8 mouse cellular contexts compared by ENCODE assay signal in the genomic region with DNA sequence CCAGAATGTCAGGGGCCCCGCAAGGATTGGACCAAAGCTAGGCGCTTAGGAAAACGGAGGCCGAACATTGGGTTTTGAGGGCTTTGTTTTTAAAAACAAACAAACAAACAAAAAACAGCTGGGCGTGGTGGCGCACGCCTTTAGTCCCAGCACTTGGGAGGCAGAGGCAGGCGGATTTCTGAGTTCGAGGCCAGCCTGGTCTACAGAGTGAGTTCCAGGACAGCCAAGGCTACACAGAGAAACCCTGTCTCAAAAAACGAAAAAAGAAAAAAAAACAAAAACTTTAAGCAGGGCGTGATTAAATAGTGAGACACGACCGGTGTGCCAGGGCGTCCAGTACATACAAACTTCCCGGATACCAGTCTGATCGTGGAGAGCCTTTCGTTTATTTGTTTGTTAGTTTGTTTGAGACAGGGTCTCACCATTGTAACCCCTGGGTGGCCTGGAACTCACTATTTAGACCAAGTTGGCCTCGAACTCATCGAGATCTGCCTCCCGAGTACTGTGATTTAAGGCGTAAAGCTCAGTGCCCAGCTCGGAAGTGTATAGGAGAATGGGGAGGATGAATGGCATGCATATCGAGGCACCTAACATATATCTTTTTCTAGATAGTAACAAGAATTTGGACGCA. TPM values are rescaled to one million over a fixed set of nuclear protein-coding genes. Genes with fewer than 3 reads are reported as not detected.
A peak's percentile ranks its signal among the peaks of the same experiment; 100 is the strongest.
DNase-seq lines count a peak whose midpoint lies in the region; ATAC-seq lines count a peak whose summit lies in the region.

No protein-coding gene starts in this region.

- H3K9ac ChIP-seq in kidney, embryonic 16.5 days (replicated peaks; ENCODE audit: low read length) = peak overlapping the region; percentile 89
- peak overlapping the region; percentile 89 for H3K9ac ChIP-seq in hindbrain, embryonic 13.5 days
- peak overlapping the region; percentile 73 for H3K9ac ChIP-seq in midbrain, embryonic 15.5 days

- H3K4me3 ChIP-seq in kidney, embryonic 16.5 days (ENCODE audit: low read length) = peak overlapping the region; percentile 75
- peak overlapping the region; percentile 81 for H3K4me3 ChIP-seq in embryonic facial prominence, embryonic 10.5 days
- H3K4me3 ChIP-seq in hindbrain, embryonic 13.5 days = peak overlapping the region; percentile 78
- peak overlapping the region; percentile 86 for H3K4me3 ChIP-seq in midbrain, embryonic 15.5 days

- intact Hi-C loops in gastrocnemius, postnatal 36 days (cut with DNase I) = loop anchor here (2.0 to 5.0 kb wide), 3 partner anchors 35 to 560 kb away; a partner anchor contains a TSS

- WGBS in kidney, embryonic 16.5 days = 20% methylated on average over 24 of the region's 24 CpGs
- 28% methylated on average over 24 of the region's 24 CpGs for WGBS in embryonic facial prominence, embryonic 10.5 days
- 28% methylated on average over 24 of the region's 24 CpGs for WGBS in hindbrain, embryonic 13.5 days
- 28% methylated on average over 24 of the region's 24 CpGs for WGBS in midbrain, embryonic 15.5 days

- ATAC-seq in kidney, embryonic 16.5 days (ENCODE audit: low FRiP score, low TSS enrichment) = no peak
- ATAC-seq in hindbrain, embryonic 13.5 days (ENCODE audit: low FRiP score) = no peak
- peak; percentile 12 for ATAC-seq in midbrain, embryonic 15.5 days (replicated peaks)

- peaks cover 18% of the 10 kb centered on the region for H3K36me3 ChIP-seq in kidney, embryonic 16.5 days (ENCODE audit: insufficient read depth, low read length)
- H3K36me3 ChIP-seq in embryonic facial prominence, embryonic 10.5 days (replicated peaks) = peaks cover 33% of the 10 kb centered on the region
- H3K36me3 ChIP-seq in hindbrain, embryonic 13.5 days = peaks cover 27% of the 10 kb centered on the region
- peaks cover 9% of the 10 kb centered on the region; the same call in 1 of the 2 replicates for H3K36me3 ChIP-seq in midbrain, embryonic 15.5 days (replicated peaks)

- H3K27me3 ChIP-seq in kidney, embryonic 16.5 days (ENCODE audit: insufficient read depth, low read length) = no peaks in the 10 kb centered on the region
- H3K27me3 ChIP-seq in embryonic facial prominence, embryonic 10.5 days (replicated peaks; ENCODE audit: low read depth, poor library complexity, severe bottlenecking) = peaks cover 21% of the 10 kb centered on the region; the same call in 1 of the 2 replicates
- peaks cover 13% of the 10 kb centered on the region; the same call in 1 of the 2 replicates for H3K27me3 ChIP-seq in hindbrain, embryonic 13.5 days
- 0 out of 2 replicates have a peak, but pooled peaks cover 3% of the 10 kb centered on the region for H3K27me3 ChIP-seq in midbrain, embryonic 15.5 days (replicated peaks)

- peak overlapping the region; percentile 96 for H3K27ac ChIP-seq in kidney, embryonic 16.5 days (ENCODE audit: low read length)
- peak overlapping the region; percentile 94 for H3K27ac ChIP-seq in embryonic facial prominence, embryonic 10.5 days (replicated peaks)
- H3K27ac ChIP-seq in hindbrain, embryonic 13.5 days = peak overlapping the region; percentile 96
- H3K27ac ChIP-seq in midbrain, embryonic 15.5 days = peak overlapping the region; percentile 91

- no peak for DNase-seq in kidney, postnatal 36 days
- no peak for DNase-seq in embryonic facial prominence, embryonic 10.5 days (ENCODE audit: low spot score)
- no peak for DNase-seq in left cerebral cortex, adult 8-10 months (ENCODE audit: low spot score in 2 of 2)
- no peak for DNase-seq in right cerebral cortex, postnatal 10 days (ENCODE audit: low spot score in 2 of 2)
- no peak for DNase-seq in gastrocnemius, postnatal 36 days

- peaks cover 42% of the 10 kb centered on the region for H3K4me1 ChIP-seq in kidney, embryonic 16.5 days (ENCODE audit: insufficient read depth, low read length)
- peaks cover 55% of the 10 kb centered on the region for H3K4me1 ChIP-seq in embryonic facial prominence, embryonic 10.5 days
- peaks cover 61% of the 10 kb centered on the region for H3K4me1 ChIP-seq in hindbrain, embryonic 13.5 days (replicated peaks)
- peaks cover 49% of the 10 kb centered on the region for H3K4me1 ChIP-seq in midbrain, embryonic 15.5 days

- H3K9me3 ChIP-seq in kidney, embryonic 16.5 days (ENCODE audit: low read length) = no peaks in the 10 kb centered on the region
- H3K9me3 ChIP-seq in embryonic facial prominence, embryonic 10.5 days = no peaks in the 10 kb centered on the region
- no peaks in the 10 kb centered on the region for H3K9me3 ChIP-seq in hindbrain, embryonic 13.5 days
- no peaks in the 10 kb centered on the region for H3K9me3 ChIP-seq in midbrain, embryonic 15.5 days

- peak overlapping the region; percentile 75 for H3K4me2 ChIP-seq in kidney, embryonic 16.5 days (replicated peaks; ENCODE audit: low read depth, low read length)
- peak overlapping the region; percentile 96 for H3K4me2 ChIP-seq in hindbrain, embryonic 13.5 days
- H3K4me2 ChIP-seq in midbrain, embryonic 15.5 days = peak overlapping the region; percentile 85

RNA-seq across cellular contexts. Expression of a gene that starts 0.4 kb away (rescaled TPM):
- polyA plus RNA-seq in kidney, embryonic 16.5 days (2015; fragmentation: Nextera tagmentation; extraction: Ambion mirVana) = 96.5 and 98.4 TPM in 2 replicates
- polyA plus RNA-seq in embryonic facial prominence, embryonic 10.5 days (2016; fragmentation: Nextera tagmentation; extraction: Ambion mirVana) = 136 and 141 TPM in 2 replicates
- 94.7 and 95.9 TPM in 2 replicates for polyA plus RNA-seq in hindbrain, embryonic 13.5 days (2015; fragmentation: Nextera tagmentation; extraction: Ambion mirVana)
- 116 and 122 TPM in 2 replicates for polyA plus RNA-seq in midbrain, embryonic 15.5 days (2015; fragmentation: Nextera tagmentation; extraction: Ambion mirVana)
- total RNA-seq in left cerebral cortex, adult 8-10 months (2022) = 10 to 100 TPM; 72.6 to 96.8 (median 83.6) TPM
- total RNA-seq in gastrocnemius, postnatal 36 days (2021) = 10 to 100 TPM; 22.7 TPM

RNA-seq across cellular contexts. Expression of a gene that starts 3.3 kb away (rescaled TPM):
- polyA plus RNA-seq in kidney, embryonic 16.5 days (2015; fragmentation: Nextera tagmentation; extraction: Ambion mirVana) = 0.66 and 1.2 TPM in 2 replicates
- polyA plus RNA-seq in embryonic facial prominence, embryonic 10.5 days (2016; fragmentation: Nextera tagmentation; extraction: Ambion mirVana) = 0.15 TPM in 1 of 2 replicates, not detected in the other
- polyA plus RNA-seq in hindbrain, embryonic 13.5 days (2015; fragmentation: Nextera tagmentation; extraction: Ambion mirVana) = 0.36 and 0.53 TPM in 2 replicates
- 0.37 and 0.68 TPM in 2 replicates for polyA plus RNA-seq in midbrain, embryonic 15.5 days (2015; fragmentation: Nextera tagmentation; extraction: Ambion mirVana)
- total RNA-seq in left cerebral cortex, adult 8-10 months (2022) = 1 to 10 TPM; 2.5 to 4.2 (median 3.2) TPM
- total RNA-seq in gastrocnemius, postnatal 36 days (2021) = under 1 TPM; 0.39 to 0.92 TPM

RNA-seq across cellular contexts. Expression of a gene that starts 10.1 kb away (rescaled TPM):
- polyA plus RNA-seq in kidney, embryonic 16.5 days (2015; fragmentation: Nextera tagmentation; extraction: Ambion mirVana) = 571 and 587 TPM in 2 replicates
- polyA plus RNA-seq in embryonic facial prominence, embryonic 10.5 days (2016; fragmentation: Nextera tagmentation; extraction: Ambion mirVana) = 780 and 781 TPM in 2 replicates
- 528 and 537 TPM in 2 replicates for polyA plus RNA-seq in hindbrain, embryonic 13.5 days (2015; fragmentation: Nextera tagmentation; extraction: Ambion mirVana)
- 460 and 473 TPM in 2 replicates for polyA plus RNA-seq in midbrain, embryonic 15.5 days (2015; fragmentation: Nextera tagmentation; extraction: Ambion mirVana)
- total RNA-seq in left cerebral cortex, adult 8-10 months (2022) = 100 to 1,000 TPM; 268 to 307 (median 295) TPM
- total RNA-seq in gastrocnemius, postnatal 36 days (2021) = 100 to 1,000 TPM in 1 of 2 experiments, 10 to 100 TPM in 1; 74.1 to 103 TPM

RNA-seq across cellular contexts. Expression of a gene that starts 13.3 kb away (rescaled TPM):
- polyA plus RNA-seq in kidney, embryonic 16.5 days (2015; fragmentation: Nextera tagmentation; extraction: Ambion mirVana) = 8.8 and 11.5 TPM in 2 replicates
- 1.2 and 2.2 TPM in 2 replicates for polyA plus RNA-seq in embryonic facial prominence, embryonic 10.5 days (2016; fragmentation: Nextera tagmentation; extraction: Ambion mirVana)
- polyA plus RNA-seq in hindbrain, embryonic 13.5 days (2015; fragmentation: Nextera tagmentation; extraction: Ambion mirVana) = 1.8 and 3.6 TPM in 2 replicates
- 2.0 and 2.4 TPM in 2 replicates for polyA plus RNA-seq in midbrain, embryonic 15.5 days (2015; fragmentation: Nextera tagmentation; extraction: Ambion mirVana)
- 10 to 100 TPM; 10.2 to 15.1 (median 11.7) TPM for total RNA-seq in left cerebral cortex, adult 8-10 months (2022)
- 10 to 100 TPM in 1 of 2 experiments, 1 to 10 TPM in 1; 8.6 to 10.4 TPM for total RNA-seq in gastrocnemius, postnatal 36 days (2021)

RNA-seq across cellular contexts. Expression of a gene that starts 13.6 kb away (rescaled TPM):
- 4.6 and 6.1 TPM in 2 replicates for polyA plus RNA-seq in kidney, embryonic 16.5 days (2015; fragmentation: Nextera tagmentation; extraction: Ambion mirVana)
- 0.88 and 1.3 TPM in 2 replicates for polyA plus RNA-seq in embryonic facial prominence, embryonic 10.5 days (2016; fragmentation: Nextera tagmentation; extraction: Ambion mirVana)
- 0.98 and 1.2 TPM in 2 replicates for polyA plus RNA-seq in hindbrain, embryonic 13.5 days (2015; fragmentation: Nextera tagmentation; extraction: Ambion mirVana)
- 1.2 and 1.8 TPM in 2 replicates for polyA plus RNA-seq in midbrain, embryonic 15.5 days (2015; fragmentation: Nextera tagmentation; extraction: Ambion mirVana)
- total RNA-seq in left cerebral cortex, adult 8-10 months (2022) = 1 to 10 TPM; 1.5 to 2.0 (median 1.8) TPM
- total RNA-seq in gastrocnemius, postnatal 36 days (2021) = 1 to 10 TPM; 1.3 to 1.5 TPM
